Mouse (Mus musculus) heart, postnatal 36 days (tissue): ENCODE results near the gene Celf5. TPM values are rescaled to one million over a fixed set of nuclear protein-coding genes. Genes with fewer than 3 reads are reported as not detected.

Experiments used
- DNase-seq, 2 experiments: peaks; one replicate each; pipeline ENCODE4 v3.0.0; 2021 to 2022
- intact Hi-C: fragments of 180-260 bp; cut with DNase I; formaldehyde crosslinking; loops from one replicate; pipeline ENCODE4 v1.15.1; 2025
- total RNA-seq, 2 experiments: library from RNA; stranded (reverse); gene quantifications; 2 replicates each; pipeline ENCODE4 v1.2.3; 2021

The Celf5 gene
- under 1 TPM in 1 of 2 experiments, not detected in 1; 0.24 TPM for total RNA-seq

DNA sequence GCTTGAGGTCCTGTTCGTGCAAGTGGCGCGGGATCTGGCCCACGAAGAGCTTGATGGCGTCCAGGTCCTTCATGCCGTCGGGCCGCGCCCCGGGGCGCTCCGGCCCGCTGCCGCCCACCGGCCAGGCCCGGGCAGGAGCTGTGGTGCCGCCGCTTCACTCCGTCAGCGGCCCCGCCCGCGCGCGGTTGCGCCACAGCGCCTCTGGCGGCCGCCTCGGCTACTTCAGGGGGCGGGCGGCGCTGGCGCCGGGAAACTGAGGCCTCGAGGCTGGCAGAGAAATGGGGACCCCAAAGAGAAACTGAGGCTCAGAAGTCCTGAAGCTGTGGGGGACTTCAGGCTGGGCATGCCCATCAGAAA lies at the start of gene Celf5:
Celf5 (minus strand) TSS at position 177 of the 357 bp plus-strand sequence.
- peak; percentile 71 to 74 for DNase-seq
- intact Hi-C loops: no loop called here

DNA sequence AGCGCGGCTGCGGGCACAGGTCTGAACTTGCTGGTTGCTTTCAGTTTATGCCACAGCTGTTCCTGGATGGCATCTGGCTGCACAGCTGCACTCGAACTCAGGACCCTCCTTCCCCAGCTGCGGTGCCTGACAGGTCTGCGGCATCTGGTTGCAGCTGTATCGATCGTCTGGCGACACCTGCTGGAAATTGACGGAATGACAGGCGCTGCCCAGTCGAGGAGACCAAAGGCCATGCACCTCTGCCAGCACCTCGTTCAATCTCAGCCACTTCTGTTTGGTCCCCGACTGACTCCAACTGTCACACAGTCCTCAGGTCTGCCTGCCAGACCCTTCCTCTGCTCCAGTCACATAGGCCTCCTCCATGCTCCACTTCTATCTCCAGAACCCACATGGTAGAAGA lies 44.3 kb upstream of the Celf5 start:
- DNase-seq: peak; percentile 88 to 96
- intact Hi-C loops: loop anchor here (1.0 kb wide), 1 partner anchor 24 kb away; no protein-coding TSS in a partner anchor

DNA sequence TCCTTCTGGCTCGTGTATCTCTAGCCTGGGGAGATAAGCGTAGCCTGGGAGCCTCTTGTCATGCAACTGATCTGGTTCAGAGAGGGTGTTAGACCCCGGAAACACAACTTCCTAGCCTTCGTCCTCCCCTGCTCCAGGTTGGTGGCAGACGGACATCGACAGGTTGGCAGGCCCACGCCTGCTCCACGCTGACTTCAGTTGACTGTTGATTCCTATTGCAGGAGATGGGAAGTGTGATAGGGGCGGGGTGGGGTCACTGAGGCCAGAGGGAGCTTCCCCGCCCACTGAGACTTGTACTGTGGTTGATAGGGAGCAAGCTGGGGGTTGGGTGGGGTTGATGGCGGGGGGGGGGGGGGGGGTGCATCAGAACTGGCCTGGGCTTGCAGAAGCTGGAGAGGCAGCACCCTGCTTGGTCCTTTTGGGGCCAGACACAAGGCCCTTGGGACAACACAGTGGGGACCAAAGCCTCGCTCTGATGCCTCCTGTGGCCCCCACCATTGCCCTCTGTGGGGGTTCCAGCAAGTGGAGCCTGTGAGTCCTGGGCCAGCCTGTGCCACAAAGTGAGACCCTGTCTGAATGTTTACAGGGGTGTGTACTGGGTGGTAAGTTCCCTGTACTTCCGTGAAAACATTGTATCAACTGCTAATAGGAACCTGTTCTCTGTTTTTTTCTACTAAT lies 42.6 kb upstream of the Celf5 start:
- no peak for DNase-seq
- intact Hi-C loops: no loop called here

DNA sequence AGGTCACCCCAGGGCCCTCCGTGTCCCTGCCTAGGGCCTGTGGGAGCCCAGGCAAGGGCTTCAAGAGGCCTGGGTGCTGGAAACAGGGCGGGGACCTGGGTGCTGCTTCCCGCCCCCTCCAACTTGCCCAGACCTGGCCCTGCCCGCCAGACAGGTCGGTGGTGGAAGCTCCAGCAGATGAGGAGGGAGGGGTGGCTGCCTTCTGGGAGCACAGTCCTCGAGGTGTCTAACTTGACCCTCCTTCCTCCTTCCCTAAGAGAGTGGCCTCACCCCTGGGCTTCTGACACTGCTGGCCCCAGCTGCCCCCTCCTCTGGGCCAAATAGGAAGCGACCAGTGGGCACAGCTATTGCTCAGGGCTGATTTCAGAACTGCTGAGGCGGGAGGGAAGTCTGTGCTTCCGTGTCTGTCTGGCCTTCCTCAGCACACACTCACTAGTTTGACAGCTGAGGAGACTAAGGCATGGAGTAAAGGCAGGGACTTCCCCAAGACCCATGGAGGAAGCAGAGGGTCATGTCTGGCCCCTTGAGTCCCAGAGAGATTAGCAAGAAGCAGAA lies 41.6 kb upstream of the Celf5 start, which contains the start of gene Gna15:
Gna15 (minus strand) TSS at position 175 of the 555 bp plus-strand sequence.
- peak in 1 of 2 experiments; percentile 29 for DNase-seq
- intact Hi-C loops: no loop called here

DNA sequence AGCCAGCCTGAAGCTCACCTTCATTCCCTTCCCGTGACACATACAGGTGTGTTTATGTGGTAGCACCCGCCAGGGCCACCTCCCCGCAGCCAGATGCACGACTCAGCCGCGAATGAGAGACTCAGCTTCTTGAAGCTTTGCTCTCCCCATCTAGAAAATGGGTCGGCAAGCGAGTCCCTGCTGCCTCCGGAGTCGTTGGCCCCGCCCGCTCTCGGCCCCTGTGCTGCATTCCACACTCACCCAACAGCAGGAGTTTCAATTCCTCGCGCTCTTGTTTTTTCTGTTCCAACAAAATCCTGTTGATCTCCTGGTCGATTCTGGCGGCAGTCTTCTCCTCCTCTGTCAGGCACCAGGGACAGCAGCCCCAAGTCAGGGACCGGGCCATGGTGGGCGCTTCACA lies 41.1 kb upstream of the Celf5 start:
- intact Hi-C loops: no loop called here
- DNase-seq: no peak

DNA sequence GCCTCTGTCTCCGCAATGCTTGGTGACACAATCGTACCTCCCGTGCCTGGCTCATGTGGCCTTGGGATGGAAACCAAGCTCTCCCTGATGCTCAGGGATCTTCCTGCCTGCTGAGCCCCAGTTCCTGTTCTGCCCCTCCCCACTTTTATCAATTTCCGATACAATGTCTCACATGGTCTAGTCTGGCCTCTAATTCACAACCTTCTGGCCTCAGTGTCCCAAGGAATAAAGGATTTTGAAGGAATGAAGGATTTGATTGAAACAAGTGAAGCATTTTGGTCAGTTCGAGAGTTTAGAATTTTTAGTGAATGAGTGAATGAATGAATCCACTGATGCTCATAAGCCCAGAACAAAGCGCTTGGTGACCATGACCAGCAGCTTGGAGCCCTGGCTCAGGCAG lies 40.6 kb upstream of the Celf5 start:
- DNase-seq: no peak
- intact Hi-C loops: no loop called here

DNA sequence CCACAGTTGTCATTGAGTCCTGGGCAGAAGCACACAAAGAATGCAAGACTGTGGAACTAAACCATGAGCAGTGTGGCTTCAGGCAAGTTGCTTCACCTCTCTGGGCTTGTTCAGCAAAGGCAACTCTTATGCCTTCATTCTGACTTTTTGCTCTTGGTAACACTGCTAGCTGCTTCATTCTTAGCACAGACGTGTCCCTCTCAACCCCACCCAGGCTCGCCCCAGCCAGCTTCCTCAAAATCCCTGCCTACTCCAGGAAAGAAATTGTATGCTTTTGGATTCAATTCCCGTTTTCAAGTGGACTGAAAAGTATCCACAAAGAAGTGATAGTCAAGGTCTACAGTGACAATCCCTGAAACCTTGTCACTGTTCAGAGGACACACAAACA lies 37.5 kb upstream of the Celf5 start:
- intact Hi-C loops: loop anchor here (2.0 to 5.0 kb wide), 3 partner anchors 19 to 82 kb away; partner anchors contain the start of gene Tle6
- DNase-seq: no peak

DNA sequence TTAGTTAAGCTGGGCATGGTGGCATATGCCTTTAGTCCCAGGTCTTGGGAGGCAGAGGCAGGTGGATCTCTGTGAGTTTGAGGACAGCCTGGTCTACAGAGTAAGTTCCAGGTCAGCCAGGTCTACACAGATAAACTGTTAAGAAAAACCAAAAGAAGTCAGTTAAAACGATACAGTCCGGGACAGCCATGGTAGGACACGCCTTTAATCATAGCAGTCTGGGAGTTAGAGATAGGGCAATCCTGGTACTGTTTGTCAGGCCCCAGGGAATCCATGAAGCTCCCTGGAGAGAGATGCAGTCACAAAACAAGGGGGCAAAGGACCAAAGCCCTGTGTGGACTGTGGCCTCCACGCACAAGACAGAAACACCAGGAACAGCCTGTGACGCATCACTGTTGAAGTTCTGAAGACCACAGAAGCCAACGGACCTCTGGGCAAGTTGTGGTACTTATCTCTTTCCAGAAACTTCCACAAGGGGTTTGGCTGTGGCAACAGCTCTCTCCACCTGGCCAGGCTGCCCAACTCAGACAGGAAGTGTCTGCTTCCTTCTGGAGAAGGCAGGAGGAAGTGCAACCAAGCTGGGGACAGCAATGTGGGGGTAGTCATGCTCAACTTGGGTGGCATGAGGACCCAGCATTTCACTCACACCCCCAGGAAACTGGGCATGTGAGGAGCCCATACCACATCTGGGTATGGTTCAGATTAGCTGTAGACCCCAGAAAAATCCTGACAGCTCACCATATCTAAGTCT lies 36.9 kb upstream of the Celf5 start:
- intact Hi-C loops: loop anchor here (2.0 to 5.0 kb wide), 3 partner anchors 19 to 83 kb away; partner anchors contain the start of gene Tle6
- DNase-seq: no peak

DNA sequence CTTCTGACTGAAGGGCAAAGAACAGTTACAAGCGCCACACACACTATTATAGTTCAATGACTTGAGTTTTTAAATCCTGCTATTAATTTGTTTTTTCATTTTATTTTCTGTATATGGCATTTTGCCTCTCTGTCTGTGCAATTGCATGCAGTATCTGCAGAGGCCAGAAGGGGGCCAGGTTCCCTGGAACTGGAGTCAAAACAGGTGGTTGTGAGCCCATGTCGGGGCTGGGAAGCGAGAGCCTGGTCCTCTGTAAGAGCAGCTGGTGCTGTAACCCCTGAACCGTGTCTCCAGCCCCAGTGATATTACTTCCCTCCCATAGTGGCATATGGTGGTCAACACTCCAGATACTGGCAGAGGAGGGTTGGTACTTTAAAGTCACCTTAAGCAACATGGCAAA lies 36.0 kb upstream of the Celf5 start:
- intact Hi-C loops: loop anchor here (2.0 to 5.0 kb wide), 3 partner anchors 20 to 84 kb away; partner anchors contain the start of gene Tle6
- peak; percentile 66 to 78 for DNase-seq

DNA sequence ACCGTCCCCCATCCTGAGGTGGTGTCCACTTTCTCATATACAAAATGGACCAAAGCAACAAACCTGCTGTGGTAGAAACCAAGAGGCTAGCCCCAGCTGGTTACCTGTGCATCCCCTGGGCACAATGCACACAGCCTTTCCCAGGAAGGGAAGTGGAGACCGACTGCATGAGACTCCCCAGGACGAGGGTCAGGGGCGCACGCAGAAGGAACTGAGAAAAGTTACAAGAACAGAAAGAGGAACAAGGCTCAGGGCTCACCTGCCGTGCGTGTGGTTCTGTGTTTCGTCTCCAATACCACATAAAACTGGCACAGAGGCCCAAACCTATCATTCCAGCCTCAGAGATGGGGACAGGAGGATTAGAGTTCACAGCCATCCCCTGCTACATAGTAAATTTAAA lies 34.7 kb upstream of the Celf5 start:
- intact Hi-C loops: loop anchor here (5.0 kb wide), 1 partner anchor 85 kb away; the partner anchor contains the start of gene Tle6
- DNase-seq: no peak

DNA sequence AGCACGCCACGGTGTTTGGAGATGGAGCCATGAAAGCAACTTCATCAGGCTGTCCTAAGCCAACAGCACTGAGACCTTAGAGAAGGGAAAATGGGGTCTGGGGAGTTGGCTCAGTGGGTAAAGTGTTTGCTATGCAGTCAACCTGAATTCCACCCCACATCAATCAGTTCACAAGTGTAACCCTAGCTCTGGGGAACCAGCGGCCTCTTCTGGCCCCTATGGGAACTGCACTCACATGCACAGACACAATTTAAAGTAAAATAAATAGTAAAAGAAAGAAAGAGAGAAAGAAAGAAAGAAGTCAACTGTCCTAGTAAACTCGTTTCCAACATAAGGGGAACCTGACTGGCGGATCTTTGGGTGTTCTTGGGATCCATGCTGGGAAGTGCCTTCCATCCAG lies 31.3 kb upstream of the Celf5 start:
- intact Hi-C loops: no loop called here
- DNase-seq: no peak

DNA sequence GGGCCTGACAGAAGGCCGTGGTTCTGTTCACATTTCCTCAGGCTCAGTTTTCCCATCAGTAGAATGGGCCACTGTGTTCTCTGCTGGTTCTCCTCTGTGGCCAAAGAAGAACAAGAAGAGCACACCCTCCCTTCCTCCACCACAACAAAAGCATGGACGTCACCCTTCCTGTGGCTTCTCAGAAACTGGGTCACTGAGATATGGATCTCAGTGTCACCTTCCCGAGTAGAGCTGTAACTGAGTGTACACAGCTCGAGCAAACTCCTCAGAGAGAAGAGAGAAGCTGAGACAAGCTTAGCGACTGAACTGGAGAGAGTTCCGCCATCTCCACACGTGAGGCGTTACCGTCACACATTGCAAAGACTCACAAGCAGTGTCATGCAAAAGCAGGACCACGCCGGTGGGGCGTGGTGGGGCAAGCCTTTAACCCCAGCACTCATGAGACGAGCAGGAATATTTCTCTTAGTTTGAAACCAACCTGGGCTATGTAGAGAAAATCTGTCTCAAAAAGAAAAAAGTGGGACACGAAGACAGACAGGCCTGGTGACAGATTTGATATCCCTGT lies 27.8 kb upstream of the Celf5 start:
- intact Hi-C loops: no loop called here
- DNase-seq: no peak

DNA sequence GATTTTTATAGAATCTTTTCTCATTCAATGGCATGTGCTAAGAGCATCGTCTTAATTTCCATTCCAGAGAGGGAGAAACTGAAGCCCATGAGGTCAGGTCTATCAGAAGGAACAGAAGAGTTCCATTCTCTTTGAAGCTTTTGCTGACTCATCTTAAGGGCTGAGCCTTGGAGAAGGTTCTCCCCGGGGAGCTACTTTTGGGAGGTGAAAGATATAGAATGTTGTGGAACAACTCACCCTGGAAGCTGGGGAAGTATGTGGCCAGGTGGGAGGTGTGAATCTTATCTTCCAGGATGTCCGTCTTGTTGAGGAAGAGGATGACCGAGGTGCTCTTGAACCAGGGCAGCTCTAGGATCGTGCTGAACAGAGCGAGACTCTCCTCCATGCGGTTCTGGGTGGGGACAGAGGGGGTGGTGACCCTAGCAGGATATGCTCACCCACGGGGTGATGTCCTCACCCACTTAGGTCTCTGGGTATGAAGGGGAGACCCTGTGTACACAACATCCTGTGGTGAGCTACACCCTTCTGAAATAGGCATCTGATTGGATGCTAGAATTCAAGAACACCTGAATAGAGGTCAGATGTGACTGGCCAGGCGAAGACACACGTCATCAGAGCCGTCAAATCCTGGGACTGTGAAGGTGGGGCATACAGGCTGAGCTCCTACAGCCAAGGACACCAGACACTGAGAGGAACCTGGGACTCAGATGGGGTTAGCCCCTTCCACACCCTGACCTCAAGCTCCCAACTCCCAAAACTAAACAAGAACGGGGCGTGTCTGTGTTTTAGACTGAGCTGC lies 25.4 kb upstream of the Celf5 start:
- intact Hi-C loops: no loop called here

DNA sequence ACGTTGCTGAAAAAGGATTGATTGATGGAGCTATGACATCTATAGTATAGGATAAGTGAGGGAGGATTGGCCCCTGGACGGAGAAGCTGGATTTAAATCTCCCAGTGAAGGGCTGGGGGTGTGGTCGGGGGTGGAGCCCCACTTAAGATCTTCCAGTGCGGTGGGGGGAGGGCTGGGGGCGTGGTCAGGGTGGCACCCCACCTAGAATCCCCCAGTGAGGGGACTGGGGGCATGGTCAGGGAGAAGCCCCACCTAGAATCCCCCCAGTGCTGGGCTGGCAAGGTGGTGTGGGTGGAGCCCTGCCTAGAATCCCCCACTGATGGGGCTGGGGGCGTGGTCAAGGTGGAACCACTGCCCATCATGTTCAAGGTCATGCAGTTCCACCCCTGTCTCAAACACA lies 24.6 kb upstream of the Celf5 start:
- intact Hi-C loops: no loop called here
- DNase-seq: no peak

More for the DNA sequence above, 25.4 kb upstream of the Celf5 start:
- no peak for DNase-seq

DNA sequence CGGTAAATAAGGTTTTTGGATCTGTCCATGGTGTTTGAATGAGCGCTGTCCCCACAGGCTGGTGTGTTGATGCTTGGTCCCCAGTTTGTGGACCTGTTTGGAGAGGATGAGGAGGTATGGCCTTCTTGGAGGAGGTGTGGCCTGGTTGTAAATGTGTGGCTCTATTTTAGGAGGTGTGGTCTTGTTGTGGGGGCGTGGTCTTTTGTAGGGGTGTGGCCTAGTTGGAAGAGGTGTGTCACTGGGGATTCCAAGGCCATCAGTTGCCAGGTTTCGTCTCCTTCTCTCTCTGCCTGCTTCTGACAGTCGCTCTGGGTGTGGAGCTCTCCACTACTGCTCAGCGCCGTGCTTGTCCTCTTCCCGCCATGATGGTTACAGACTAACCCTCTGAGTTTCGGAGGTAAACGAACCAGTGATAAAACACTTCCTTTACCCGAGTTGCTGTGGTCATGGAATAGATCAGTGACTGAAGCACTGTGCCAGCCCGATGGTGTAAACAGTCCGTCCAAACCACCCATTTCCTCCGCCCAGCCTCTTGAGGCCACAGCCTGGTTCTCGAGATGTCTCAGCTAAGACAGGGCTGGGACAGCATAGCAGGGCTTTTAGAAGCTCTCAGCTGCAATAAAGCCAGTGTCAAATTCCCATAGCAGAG lies 22.6 kb upstream of the Celf5 start:
- intact Hi-C loops: no loop called here
- DNase-seq: no peak

DNA sequence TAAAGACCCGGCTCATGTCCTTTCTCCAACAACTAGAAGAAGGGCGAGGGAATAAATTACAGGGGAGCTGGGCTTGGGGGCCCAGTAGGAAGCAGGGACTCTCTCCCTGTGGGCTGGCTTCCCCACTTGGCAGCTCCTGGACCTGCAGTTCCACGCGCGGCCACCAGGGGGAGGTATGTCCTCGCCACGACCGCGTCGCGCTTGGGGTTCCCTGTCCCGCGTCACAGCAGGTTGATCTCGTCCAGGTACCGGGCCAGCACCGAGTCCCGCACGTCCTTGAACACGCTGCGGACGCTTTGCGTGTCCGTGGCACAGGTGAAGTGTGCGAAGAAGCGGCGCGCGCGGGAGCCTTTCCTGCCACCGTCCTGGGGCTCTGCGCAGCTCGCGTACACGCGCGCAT lies 20.1 kb upstream of the Celf5 start:
- intact Hi-C loops: loop anchor here (1.0 to 5.0 kb wide), 4 partner anchors 24 to 668 kb away; partner anchors contain the start of gene Tle6
- peak; percentile 92 to 97 for DNase-seq

DNA sequence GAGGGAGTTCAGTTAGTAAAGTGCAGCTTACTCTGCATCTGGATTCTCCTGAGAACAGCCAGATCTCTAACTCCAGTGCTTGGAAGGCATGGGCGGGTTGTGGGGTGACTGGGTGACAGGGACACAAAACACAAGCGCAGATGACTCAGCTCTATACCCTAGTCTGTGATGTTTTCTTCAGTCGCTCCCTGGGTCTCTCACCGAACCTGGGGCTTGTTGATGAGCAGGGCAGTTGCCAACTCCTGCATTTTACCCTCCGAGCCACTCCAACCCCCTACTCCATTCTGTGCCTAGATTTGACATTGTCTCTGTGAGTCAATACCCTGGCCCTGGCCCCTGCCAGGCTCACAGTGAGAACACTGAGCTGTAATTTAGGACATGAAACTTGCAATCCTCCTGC lies 19.4 kb upstream of the Celf5 start:
- intact Hi-C loops: loop anchor here (1.0 to 5.0 kb wide), 4 partner anchors 24 to 669 kb away; partner anchors contain the start of gene Tle6
- DNase-seq: no peak

DNA sequence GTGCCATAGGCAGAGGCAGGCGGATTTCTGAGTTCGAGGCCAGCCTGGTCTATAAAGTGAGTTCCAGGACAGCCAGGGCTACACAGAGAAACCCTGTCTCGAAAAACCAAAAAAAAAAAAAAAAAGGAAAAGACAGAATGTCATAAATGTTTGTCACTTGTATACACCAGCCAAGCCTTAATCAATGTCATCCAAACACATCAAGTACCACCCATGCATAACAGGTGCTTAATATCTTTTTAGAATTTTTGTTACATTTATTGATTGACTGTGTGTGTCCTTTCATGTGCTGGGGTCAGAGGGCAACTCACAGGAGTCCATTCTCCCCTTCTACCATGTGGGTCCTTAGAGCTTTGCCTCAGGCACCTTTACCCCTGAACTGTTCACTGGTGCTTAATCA lies 17.5 kb upstream of the Celf5 start, which contains the start of gene S1pr4:
S1pr4 (minus strand) TSS at position 101 of the 400 bp plus-strand sequence.
- intact Hi-C loops: loop anchor here (5.0 kb wide), 1 partner anchor 102 kb away; the partner anchor contains the start of gene Tle6
- no peak for DNase-seq

DNA sequence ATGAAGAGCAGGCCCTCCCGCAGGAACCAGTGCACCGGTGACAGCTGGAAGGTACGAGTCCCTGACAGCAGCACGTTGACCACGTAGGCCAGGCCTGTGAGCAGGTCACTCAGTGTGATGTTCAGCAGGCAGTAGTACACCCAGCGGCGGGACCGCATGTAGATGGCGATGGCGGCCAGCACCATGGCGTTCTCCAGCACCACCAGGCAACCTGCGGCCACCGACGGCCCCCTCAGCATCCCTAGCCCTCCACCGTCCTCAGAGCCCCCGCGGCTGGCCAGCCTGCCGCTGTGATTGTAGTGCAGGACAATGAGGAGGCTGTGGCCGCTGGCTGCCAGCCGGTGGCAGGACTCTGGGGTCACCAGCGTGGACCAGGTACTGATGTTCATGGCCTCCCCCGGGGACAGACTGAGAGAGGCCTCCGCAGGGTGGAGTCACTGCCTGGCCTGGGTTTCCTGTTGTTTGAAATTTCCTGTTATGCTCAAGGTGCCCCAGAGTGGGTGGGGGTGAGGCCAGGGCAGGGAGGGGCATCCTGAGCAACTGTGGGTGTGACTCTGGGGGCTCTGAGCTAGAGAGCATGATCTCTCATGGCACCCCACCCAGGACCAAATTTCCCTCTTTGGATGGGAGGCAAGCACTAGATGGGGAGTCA lies 16.9 kb upstream of the Celf5 start:
- no peak for DNase-seq
- intact Hi-C loops: loop anchor here (10.0 kb wide), 1 partner anchor 595 kb away; the partner anchor contains the start of gene Timm13
